ENCODE assay signal across 7 mouse cellular contexts in the genomic region with DNA sequence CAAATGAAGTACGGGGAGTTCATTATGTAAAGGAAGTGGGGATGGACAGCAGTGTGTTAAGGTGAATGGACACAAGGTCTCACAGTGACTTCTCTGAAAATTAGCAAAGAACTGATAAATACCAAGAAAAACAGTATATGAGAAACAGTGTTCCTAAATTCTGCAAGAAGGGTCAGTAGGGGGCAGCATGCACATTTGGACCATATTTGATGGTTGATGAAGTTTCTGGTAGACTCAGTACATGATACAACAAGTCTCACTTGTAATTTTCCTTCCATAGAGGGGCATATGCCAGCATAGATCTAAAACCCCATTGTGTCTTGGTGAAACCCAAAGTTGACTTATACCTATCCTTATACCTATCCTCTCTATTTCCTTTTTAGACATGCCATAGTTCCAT.
DNase-seq lines count a peak whose midpoint lies in the region; ATAC-seq and TF ChIP-seq lines count a peak whose summit lies in the region.

No protein-coding gene starts in this region.

- no peaks in the 10 kb centered on the region for H3K27me3 ChIP-seq in intestine, postnatal 0 days (replicated peaks; ENCODE audit: control insufficient read depth, insufficient read depth, low read length)
- no peaks in the 10 kb centered on the region for H3K27me3 ChIP-seq in intestine, embryonic 15.5 days (replicated peaks)
- no peaks in the 10 kb centered on the region for H3K27me3 ChIP-seq in hindbrain, postnatal 0 days (ENCODE audit: insufficient read depth, low read length)
- H3K27me3 ChIP-seq in stomach, postnatal 0 days (ENCODE audit: control insufficient read depth, insufficient read depth, low read length): no peaks in the 10 kb centered on the region

- no peaks in the 10 kb centered on the region for H3K36me3 ChIP-seq in intestine, postnatal 0 days (ENCODE audit: control insufficient read depth, insufficient read depth)
- no peaks in the 10 kb centered on the region for H3K36me3 ChIP-seq in intestine, embryonic 15.5 days
- H3K36me3 ChIP-seq in hindbrain, postnatal 0 days (ENCODE audit: insufficient read depth, low read length): no peaks in the 10 kb centered on the region
- no peaks in the 10 kb centered on the region for H3K36me3 ChIP-seq in stomach, postnatal 0 days (ENCODE audit: control insufficient read depth, insufficient read depth, low read length)

- no peaks in the 10 kb centered on the region for H3K9me3 ChIP-seq in intestine, postnatal 0 days (ENCODE audit: control insufficient read depth)
- H3K9me3 ChIP-seq in intestine, embryonic 15.5 days: no peaks in the 10 kb centered on the region
- H3K9me3 ChIP-seq in hindbrain, postnatal 0 days (ENCODE audit: low read length): no peaks in the 10 kb centered on the region
- H3K9me3 ChIP-seq in stomach, postnatal 0 days (ENCODE audit: control insufficient read depth, low read length): no peaks in the 10 kb centered on the region

- H3K9ac ChIP-seq in intestine, postnatal 0 days (ENCODE audit: low read depth, low read length): no peak overlapping the region
- no peak overlapping the region for H3K9ac ChIP-seq in intestine, embryonic 15.5 days
- H3K9ac ChIP-seq in hindbrain, postnatal 0 days (replicated peaks; ENCODE audit: low read length): no peak overlapping the region
- no peak overlapping the region for H3K9ac ChIP-seq in stomach, postnatal 0 days (ENCODE audit: low read length)

- 72% methylated on average over 1 of the region's 1 CpGs for WGBS in intestine, postnatal 0 days
- WGBS in intestine, embryonic 15.5 days: 71% methylated on average over 1 of the region's 1 CpGs
- WGBS in hindbrain, postnatal 0 days: 87% methylated on average over 1 of the region's 1 CpGs
- 77% methylated on average over 1 of the region's 1 CpGs for WGBS in stomach, postnatal 0 days

- TF ChIP-seq EP300 in stomach, postnatal 0 days (optimal IDR thresholded peaks at IDR 0.05): no peak

- TF ChIP-seq CTCF in intestine, postnatal 0 days (IDR thresholded peaks at IDR 0.05; ENCODE audit: low read depth): peak; percentile 60
- peak; percentile 69 for TF ChIP-seq CTCF in hindbrain, postnatal 0 days (IDR thresholded peaks at IDR 0.05; ENCODE audit: low read depth)
- TF ChIP-seq CTCF in stomach, postnatal 0 days (IDR thresholded peaks at IDR 0.05; ENCODE audit: low read depth): peak; percentile 67

- H3K4me3 ChIP-seq in intestine, postnatal 0 days (ENCODE audit: low read depth, low read length): no peak overlapping the region
- no peak overlapping the region for H3K4me3 ChIP-seq in intestine, embryonic 15.5 days (replicated peaks)
- H3K4me3 ChIP-seq in hindbrain, postnatal 0 days (ENCODE audit: low read length): no peak overlapping the region
- H3K4me3 ChIP-seq in stomach, postnatal 0 days (ENCODE audit: low read depth, low read length): no peak overlapping the region

- H3K4me2 ChIP-seq in intestine, postnatal 0 days (replicated peaks; ENCODE audit: low read depth): no peak overlapping the region
- no peak overlapping the region for H3K4me2 ChIP-seq in intestine, embryonic 15.5 days (replicated peaks)
- no peak overlapping the region for H3K4me2 ChIP-seq in hindbrain, postnatal 0 days (ENCODE audit: low read depth, low read length)
- no peak overlapping the region for H3K4me2 ChIP-seq in stomach, postnatal 0 days (replicated peaks; ENCODE audit: low read depth)

- H3K27ac ChIP-seq in intestine, postnatal 0 days (ENCODE audit: low read depth, low read length): no peak overlapping the region
- no peak overlapping the region for H3K27ac ChIP-seq in intestine, embryonic 15.5 days
- no peak overlapping the region for H3K27ac ChIP-seq in hindbrain, postnatal 0 days
- H3K27ac ChIP-seq in stomach, postnatal 0 days (replicated peaks): no peak overlapping the region

- peak; percentile 38 for DNase-seq in 416B (ENCODE audit: low read depth)
- peak; percentile 5 for DNase-seq in NIH3T3 (ENCODE audit: low read depth)
- peak; percentile 78 for DNase-seq in hindbrain, postnatal 0 days (ENCODE audit: low spot score)
- no peak for DNase-seq in stomach, postnatal 0 days (ENCODE audit: low spot score)
- no peak for DNase-seq in spleen, adult 18-20 months

- no peak for ATAC-seq in intestine, postnatal 0 days
- no peak for ATAC-seq in intestine, embryonic 15.5 days
- no peak for ATAC-seq in hindbrain, postnatal 0 days
- ATAC-seq in stomach, postnatal 0 days (ENCODE audit: low FRiP score, low TSS enrichment): no peak

- no peaks in the 10 kb centered on the region for H3K4me1 ChIP-seq in intestine, postnatal 0 days (replicated peaks; ENCODE audit: control insufficient read depth, insufficient read depth, low read length)
- no peaks in the 10 kb centered on the region for H3K4me1 ChIP-seq in intestine, embryonic 15.5 days (replicated peaks)
- H3K4me1 ChIP-seq in hindbrain, postnatal 0 days (ENCODE audit: insufficient read depth, low read length): no peaks in the 10 kb centered on the region
- H3K4me1 ChIP-seq in stomach, postnatal 0 days (replicated peaks; ENCODE audit: control insufficient read depth, insufficient read depth): no peaks in the 10 kb centered on the region

Comparison
In these comparisons a context has a peak if more than half of its experiments do, and no peak if none do; other contexts are left out.
1. DNase-seq: peak in 416B (single experiment), NIH3T3 (single experiment) and hindbrain, postnatal 0 days (single experiment); none in stomach, postnatal 0 days (single experiment) and spleen, adult 18-20 months (0 of 2).
2. Peak in every context shown above with its lines, with median percentiles within 50 percentile points of each other: CTCF ChIP-seq.